Mouse (Mus musculus) frontal cortex, adult 2 months (tissue): Measurements from ENCODE around the gene Cmbl. TPM values are rescaled to one million over a fixed set of nuclear protein-coding genes. Genes with fewer than 3 reads are reported as not detected.

ENCODE experiments used
- DNase-seq, 2 experiments: peaks; one replicate each; pipeline ENCODE4 v3.0.0; 2022; ENCODE audit warnings: low spot score in 1 of 2; ENCODE audit errors: extremely low spot score in 1 of 2
- polyA plus RNA-seq: library from polyadenylated mRNA; depleted of rRNA; stranded (reverse); fragments of >200 nt; gene quantifications from 2 replicates; pipeline ENCODE4 v1.2.3, GENCODE M21; 2012; rRNA removed

The Cmbl gene
- polyA plus RNA-seq = 22.5 and 22.7 TPM in 2 replicates

DNA sequence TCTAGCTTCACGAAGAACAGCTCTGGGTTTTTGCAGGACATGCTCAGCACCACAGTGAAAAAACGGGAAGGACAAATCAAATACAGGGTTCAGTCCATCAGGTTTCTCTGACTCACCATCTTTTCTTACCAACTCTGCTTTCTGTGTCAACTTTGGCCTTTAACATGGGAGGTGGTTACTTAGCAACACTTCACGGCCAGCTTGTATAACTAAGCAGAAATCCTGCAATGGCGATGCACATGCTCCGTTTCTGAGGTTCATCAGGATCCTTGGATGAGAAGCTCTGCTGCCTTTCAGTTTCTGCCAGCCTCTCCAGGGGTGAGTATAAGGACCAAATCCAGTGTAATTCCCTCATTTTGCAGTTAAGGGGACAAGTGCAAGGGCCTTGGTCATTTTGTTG is at the start of gene Cmbl:
Gene Cmbl (plus strand): TSS at position 206 of the 400 bp plus-strand sequence.
- peak in 1 of 2 experiments; percentile 31 for DNase-seq

DNA sequence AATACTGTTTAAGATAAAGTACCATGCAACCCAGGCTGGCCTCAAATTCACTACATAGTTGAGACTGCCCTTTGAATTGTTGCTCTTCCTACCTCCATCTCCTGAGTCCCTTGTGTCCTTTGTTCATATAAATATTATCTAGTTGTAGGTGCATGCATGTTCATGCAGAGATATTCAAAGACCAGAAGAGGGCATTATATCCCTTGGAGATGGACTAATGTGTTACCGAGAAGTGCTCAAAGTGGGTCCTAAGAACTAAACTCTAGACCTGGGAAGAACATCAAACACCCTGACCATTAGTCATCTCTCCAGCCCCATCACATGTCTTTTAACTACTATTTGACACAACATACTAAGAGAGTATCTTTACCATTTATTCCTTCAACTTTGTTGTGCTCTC is 48.0 kb upstream of the Cmbl start:
- DNase-seq = no peak

DNA sequence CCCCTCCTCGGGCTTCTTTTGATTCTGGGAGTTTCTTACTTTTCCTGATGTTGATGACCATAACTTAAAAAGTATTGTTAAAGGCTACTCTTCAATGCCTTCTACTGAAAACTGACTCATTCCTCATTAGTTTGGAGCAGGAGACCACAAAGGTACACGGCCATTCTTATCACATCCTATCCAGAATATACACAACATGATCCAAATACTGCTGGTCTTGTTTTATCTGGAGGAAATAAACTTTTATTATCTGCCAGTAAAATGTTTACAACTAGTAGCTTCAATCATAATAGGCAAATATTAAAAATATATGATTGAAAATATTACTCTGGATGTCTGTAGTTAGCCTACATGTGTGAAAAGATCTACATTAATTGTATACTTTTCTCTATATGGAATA is 46.8 kb upstream of the Cmbl start:
- DNase-seq = no peak

DNA sequence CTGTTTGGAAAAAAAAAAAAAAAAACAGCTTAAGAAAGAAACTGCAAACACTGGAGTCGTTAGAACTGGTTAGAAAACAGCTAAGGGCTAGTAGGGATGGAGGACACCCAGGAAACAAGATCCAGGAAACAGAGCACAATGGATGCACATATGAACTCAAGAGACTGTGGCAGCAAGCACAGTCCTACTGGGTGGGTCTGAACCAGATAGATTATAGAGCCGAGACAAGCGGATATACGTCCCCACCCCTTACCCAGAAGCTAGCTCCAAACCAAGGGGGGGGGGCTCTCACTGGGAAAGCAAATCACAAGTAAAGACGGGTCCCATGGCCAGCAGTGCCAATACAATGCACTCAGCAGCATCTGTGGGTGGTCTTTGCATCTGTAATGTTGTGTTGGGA is 46.2 kb upstream of the Cmbl start:
- DNase-seq = no peak

DNA sequence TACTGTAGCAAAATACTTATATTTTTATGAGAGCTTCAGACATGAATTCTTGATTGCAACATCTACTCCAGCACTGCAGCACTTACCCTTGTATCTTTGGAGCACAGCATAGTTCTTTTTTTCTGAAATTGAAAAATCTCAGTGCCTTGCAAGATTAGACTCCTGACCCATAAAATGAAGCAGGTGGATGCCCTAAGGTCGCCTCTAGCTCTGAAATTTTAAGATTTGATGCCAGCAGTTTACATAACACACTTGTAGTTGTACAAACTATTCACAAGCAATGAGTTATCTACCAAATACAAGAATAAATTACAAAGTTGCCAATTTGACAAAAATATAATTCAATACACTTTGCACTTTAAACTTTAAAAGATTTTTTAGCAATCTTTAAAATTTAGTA is 38.7 kb upstream of the Cmbl start:
- no peak for DNase-seq

DNA sequence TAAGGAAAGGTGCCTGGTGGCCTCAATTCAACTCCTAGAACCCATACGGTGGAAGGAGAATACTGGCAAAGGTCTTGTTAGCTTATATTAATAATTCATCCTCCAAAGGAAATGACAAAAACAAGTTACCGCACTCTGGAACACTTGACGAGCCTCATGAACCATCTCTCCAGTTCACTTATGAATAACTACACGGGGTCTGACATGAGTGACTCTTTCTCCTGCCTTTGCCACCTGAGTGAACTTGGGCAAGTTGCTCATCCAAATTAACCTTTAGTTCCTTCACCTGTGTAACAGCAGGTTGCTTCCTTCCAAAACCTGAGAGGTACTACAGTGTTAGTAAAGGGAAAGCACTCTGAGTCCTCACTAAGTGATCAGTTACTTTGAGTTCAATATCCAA is 36.7 kb upstream of the Cmbl start:
- DNase-seq = no peak

DNA sequence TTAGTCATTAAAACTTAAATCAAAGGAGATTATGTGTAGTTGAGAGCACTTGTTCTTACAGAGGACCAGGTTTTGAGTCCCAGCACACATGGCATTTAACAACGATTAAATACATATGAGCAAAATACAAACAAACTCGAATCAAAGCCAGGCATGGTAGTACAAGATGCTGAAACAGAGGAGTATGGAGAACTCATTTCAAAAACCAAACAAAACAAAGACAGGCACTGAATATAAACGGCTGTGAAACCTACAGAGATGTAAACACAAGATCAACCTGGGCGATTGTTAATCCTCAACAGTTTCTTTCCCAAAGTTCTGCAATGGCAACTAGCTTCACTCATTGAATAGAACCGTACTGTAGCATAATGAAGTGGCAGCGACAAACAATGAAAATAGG is 36.1 kb upstream of the Cmbl start:
- DNase-seq = no peak

DNA sequence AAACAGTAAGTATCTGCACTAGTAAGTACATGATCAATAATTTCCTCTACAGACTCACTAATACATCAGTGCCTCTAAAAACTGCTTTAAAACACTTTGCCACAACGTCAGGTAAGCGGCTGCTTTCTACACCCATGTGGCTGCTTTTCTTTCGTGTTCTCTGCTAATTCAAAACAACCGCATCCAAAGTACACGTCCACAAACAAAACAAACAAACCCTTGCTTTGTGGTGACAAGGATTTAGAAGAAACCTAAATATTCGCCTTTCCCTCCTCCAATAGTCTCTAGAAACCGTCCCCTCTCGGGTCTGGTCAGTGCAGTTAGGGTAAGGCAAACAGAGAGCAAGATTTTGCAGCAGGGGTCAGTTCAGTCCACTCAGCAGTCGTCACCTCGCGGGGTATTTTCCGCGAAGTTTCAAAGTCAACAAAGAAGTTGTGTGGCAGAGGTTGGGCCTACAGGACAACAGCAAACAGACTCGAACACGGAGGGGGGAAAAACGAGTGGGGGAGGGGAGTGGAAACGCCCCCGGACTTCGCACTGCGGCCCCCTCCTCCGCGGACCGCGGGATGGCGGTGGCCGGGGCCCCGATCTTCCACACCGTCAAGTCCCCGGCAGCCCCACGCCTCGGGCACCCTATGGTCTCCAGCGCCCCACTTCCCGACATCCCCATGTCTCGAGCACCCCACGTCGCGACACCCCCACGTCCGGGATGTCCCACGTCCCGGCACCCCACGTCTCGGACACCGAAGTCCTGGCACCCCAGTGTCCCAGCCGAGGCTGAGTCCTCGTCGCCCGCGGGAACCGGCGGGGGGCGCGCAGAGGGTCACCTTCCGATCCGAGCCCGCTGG is 35.2 kb upstream of the Cmbl start:
- DNase-seq = no peak

DNA sequence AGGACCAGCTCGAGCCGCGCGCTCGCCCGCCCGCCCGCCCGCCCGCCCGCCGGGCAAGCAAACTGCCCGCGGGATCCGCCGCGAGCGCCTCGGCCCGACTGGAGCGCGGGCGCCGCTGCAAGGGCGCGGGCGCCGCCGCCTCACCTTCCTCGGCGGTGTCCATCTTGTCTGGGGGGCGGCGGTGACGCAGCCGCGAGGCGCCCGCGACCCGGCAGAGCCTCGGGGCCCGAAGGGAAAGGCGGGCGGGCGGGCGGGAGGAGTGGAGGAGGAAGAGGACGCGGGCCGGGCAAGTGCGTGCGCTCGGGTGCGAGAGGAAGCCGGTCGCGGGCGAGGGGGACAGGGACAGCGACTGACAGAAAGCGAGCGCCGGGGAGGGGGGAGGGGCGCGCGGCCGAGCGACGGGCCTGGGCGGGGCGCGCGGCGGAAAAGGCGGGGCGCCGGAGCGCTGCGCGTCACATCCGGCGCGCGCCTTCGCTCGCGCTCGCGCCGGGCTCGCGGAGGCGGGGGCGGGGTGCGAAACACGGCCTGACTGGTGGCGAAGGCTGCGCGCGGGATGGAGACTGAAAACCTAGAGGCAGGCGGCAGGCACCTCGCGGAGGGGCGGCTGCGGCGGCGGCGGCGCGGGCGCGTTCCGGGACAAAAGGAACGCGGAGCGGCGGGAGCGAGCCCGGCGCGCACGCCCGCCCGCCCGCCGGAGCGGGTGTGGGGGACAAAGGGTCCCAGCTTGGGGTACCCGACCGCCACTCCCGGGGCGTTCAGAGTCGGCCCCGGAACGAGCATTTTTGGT is 34.3 kb upstream of the Cmbl start, which contains the start of gene March6:
Gene March6 (minus strand): TSS at position 395 of the 787 bp plus-strand sequence.
- DNase-seq = peak; percentile 80 to 94

DNA sequence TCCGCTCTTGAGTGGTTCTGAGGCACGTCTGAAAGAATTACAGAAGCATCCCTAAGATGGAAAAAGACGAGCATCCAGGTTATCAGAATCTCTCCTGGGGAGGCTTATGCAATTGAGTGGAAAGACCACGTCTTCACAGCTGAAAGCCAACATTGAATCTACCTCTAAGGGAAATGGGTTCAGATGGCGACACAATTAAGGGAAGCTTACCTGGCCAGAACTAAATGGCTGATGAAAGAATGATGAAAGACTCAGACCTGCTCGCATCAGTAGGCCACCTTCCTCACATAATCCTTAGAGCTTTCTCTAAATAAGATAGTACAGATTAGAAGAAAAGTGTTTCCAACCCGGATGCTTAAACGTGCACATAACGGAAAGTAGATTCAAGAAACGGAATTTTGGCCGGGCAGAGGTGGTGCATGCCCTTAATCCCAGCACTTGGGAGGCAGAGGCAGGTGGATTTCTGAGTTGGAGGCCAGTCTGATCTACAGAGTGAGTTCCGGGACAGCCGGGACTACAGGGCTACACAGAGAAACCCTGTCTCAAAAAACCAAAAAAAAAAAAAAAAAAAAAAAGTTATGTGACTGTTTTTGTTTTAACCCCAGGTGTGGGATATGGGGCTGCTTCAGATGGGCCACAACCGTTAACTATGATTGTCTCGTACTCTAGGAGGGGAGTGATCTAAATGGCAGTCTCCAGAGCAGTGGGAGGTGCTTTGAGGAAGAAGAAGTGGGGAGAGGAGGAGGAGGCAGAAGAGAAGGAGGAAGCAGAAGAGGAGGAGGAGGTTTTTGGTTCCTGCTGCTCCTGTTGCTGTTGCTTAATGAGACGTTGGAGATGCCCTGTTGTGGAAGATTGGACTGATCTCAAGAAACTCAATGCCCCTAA is 33.5 kb upstream of the Cmbl start:
- DNase-seq = no peak

DNA sequence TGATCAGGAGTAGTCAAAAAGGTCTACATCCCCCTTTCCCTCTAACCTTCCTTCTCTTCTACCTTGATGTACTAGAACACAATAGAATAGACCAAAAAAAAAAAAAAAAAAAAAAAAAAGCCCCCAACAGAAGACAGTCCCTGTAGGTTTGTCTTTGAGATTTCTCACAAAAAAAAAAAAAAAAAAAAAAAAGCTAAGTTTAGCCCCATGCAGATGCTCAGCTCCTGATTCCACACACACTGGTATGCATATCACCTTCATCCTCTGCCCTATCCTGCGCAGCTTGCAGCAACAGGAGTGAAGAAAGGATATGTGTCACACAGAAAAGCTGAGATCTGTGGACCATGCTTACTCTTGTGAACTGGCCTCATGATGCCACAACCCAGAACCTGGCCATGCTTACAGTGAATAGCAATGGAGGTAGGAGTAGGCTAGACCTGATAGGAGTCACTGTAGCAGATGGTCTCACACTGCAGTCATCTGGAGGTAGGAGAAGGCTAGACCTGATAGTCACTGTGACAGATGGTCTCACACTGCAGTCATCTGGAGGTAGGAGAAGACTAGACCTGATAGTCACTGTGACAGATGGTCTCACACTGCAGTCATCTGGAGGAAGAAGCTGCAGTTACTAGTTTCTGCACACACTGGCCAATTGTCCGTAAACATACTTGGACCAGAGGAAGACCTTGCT is 32.7 kb upstream of the Cmbl start:
- no peak for DNase-seq

DNA sequence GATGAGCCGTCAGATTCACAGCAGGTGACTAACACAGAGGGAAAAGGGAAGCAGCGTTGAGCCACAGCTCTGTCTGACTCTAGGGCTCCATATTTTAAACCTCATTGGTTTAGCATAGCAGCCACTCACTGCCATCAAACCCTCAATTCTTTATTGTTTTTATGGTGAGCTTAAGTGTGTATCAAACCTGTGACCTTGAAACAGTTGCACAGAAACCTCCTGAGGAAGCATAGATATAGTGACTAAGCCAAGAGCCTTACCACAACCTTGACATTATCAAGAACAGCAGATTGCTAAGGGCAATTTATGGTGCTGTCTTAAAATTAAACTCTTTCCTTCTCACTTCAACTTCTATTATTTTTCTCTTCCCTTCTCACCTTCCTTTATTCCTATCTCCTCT is 31.7 kb upstream of the Cmbl start:
- DNase-seq = no peak

DNA sequence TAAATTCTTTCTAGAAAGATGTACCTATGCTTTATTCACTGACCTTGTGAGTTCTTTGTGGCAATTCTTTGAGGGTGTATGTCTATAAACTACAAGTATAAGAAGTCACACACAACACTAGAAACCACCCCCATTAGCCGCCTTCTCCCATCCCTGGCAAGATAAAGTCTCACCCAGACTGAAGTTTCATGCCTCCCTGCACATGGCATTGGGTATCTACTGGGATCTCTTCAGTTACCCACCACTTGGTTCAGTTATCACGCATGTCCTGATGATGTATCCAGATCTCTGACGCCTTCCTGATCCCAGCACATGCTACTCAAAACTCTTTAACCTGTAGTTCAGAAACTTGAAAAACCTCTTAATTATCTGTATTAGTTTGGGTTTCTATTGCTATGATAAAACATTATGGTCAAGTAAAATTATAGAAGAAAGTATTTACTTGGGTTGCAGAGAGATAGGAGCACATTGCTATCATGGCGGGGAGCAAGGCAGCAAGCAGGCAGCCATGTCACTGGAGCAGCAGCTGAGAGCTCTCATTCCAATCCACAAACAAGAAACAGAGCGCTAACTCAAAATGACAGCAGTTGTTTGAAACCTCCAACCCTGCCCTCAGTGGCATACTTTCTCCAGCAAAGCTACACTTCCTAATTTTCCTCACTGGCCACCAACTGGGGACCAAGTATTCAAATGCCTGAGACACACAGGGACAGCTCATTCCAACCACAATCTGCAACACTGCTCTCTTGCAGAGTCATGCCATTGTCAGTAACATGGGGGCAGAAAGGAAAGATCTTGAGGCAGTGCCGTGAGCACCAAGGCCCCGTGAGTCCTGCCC is 30.5 kb upstream of the Cmbl start:
- no peak for DNase-seq

DNA sequence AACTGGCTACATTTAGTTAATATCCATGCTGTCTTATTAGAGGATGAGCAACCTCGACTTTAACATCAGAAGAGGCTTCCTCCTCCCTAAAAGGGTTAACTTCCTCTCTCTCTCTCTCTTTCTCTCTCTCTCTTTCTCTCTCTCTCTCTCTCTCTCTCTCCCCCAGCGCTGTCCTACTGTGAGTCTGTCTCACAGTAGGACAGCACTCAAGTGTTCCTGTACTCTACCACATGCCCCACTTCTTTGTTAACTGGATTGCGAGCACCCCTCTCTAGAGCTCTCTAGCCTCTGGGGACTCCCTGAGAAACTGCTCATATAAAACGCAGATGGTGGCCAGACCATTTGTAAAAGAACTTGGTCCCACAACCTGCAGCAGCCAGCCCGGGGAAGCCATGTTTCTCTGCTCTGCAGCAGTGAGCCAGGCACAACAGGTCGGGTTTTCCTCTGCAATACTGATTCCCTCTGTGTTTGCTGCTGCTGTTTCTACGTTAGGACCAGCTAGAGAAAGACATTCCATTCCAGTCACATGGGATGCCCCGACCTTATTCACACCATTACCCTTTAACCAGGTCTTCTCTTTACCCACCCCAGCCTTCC is 29.8 kb upstream of the Cmbl start:
- no peak for DNase-seq

DNA sequence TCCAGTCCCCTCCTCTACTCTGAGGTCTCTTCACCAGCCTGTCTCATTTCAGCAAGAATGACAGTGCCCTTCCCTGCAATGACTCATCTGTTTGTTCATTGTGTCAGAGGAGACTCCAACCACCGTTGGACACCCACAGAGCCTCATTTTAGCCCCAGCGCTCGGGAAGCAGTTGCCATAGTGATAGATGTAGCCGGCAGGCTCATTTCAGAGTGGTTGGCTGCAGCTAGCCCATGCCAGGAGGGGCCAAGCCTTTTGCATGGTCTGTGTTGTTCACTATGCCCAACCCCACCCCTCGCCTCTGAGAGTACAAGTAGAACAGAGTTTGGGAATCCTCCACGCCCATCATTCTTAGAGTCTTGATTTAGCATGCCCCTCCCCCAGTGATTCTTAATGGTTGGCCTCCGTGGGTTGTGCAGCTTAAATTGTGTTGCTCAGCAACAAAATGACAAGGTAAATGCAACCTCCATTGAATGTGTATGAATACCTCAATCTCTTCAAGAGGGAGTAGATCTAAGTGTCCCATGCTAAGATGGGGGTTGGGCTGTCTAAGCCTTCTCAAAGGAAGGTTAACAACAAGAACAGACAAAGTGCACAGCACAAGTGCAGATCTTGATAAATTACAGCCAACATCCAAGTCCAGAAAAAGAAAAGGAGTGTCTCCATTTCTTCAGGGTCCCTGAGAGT is 29.0 kb upstream of the Cmbl start:
- DNase-seq = peak; percentile 78 to 80

DNA sequence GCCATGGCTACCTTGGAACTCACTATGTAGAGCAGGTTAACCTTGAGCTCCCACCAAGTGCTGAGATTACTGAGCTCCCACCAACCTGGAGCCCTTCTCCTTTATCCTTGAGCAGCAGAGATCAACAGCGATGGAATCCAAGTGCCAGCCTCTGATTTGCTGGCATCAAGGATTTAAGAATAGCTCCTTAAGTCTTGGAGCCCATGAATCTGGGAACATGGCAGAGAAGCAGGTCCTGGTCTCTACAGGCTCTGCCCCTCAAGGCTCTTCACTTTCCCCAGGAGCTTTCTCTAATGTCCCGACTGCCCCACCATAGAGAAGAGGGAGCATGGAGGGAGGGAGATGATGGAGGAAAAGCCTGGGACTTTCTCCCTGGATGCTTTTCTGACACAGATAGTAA is 27.5 kb upstream of the Cmbl start:
- no peak for DNase-seq

DNA sequence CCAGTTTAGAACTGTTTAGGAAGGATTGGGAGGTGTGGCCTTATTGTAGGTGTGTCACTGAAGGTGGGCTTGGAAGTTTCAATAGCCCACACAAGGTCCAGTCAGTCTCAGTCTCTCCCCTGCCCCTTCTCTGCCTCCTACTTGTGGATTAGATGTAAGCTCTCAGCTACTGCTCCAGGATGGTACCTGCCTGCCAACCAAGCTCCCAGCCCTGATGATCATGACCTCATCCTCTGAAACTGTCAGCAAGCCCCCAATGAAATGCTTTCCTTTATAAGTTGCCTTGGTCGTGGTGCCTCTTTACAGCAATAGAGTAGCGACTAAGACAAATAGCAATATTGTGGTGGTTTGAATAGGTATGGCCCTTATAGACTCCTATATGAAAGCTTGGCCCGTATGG is 26.8 kb upstream of the Cmbl start:
- no peak for DNase-seq
